Mouse (Mus musculus): ENCODE measurements around the gene Zscan26. TPM values are rescaled to one million over a fixed set of nuclear protein-coding genes. Genes with fewer than 3 reads are reported as not detected.
"Not testable (repeated sequence)": the region's sequence is repeated elsewhere in the genome, so short reads cannot be mapped to it uniquely, and the experiment has no call there.

Gene Zscan26
- 10 to 100 TPM; 43.8 to 58.5 TPM for total RNA-seq (2021)

- intact Hi-C loops (cut with DNase I) = loop anchor here (2.0 kb wide), 3 partner anchors 45 to 91 kb away; partner anchors contain the start of gene Zscan12
- peak; percentile 86 to 87 for DNase-seq (ENCODE audit: low spot score in 2 of 2)
Measured at GRCm38 (mm10) chr13:21453449-21453848, at the start of gene Zscan26. Gene Zscan26, minus strand, starts transcription at chr13:21453730.

DNA sequence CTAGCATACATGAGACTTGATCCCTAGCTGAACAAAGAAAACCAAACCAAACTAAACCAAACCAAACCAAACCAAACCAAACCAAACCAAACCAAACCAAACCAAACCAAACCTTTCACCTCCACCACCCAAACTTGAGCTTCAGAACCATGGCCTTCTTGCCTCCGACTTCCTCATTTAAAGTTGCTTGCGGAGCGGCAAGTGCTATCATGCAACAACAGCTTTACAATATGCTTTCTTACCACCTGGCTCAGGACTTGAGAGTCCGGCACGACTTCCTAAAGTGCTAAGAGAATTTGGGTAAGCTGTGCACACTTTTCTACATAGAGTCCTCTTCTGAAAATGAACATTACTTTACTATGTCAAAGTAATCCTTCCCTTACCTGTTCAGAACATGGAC, 48.8 kb upstream of the Zscan26 start:
- intact Hi-C loops (cut with DNase I) = no loop called here
- no peak for DNase-seq (ENCODE audit: low spot score in 2 of 2)

DNA sequence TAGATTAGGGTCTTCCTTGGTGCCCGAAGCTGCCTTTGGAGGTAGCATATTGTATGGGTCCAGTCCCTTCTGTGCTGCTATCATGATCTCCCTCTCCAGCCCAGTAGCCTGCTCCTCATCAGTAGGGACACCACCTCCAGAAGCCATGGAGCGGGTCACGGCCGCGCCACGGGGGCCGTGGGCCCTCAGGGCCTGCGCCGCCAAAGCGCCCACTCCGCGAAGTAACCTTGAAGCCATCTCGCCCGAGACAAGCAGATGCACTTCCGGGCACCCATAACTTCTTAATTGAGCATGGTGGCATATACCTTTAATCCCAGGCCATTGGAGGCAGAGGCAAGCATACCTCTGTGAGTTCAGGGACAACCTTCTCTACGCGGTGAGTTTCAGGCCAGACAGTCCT, 47.7 kb upstream of the Zscan26 start, which contains the start of gene Gm11273:
Gene Gm11273 (minus strand): TSS at position 237 of the 400 bp plus-strand sequence.
- DNase-seq (ENCODE audit: low spot score in 2 of 2); intact Hi-C loops (cut with DNase I): not testable (repeated sequence)

DNA sequence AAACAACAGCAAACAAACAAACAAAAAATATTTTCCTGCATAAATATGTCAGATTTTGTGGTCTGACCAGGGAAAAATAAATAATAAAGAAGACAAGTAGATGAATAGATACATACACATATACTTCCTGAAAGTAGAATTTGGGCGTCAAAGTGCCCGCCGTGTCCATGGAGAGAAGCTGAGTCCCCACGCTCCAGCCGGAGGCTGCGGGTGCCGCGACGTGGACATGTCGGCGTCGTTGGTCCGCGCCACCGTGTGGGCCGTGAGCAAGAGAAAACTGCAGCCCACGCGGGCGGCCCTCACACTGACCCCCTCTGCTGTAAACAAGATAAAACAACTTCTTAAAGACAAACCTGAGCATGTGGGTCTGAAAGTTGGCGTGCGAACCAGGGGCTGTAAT, 41.5 kb upstream of the Zscan26 start, which contains the start of gene AK157302:
Gene AK157302 (plus strand): TSS at position 144 of the 400 bp plus-strand sequence.
- intact Hi-C loops (cut with DNase I) = no loop called here
- no peak for DNase-seq (ENCODE audit: low spot score in 2 of 2)

- no peak for DNase-seq (ENCODE audit: low spot score in 2 of 2)
- intact Hi-C loops (cut with DNase I) = no loop called here
Measured at GRCm38 (mm10) chr13:21492847-21493246, 39.3 kb upstream of the Zscan26 start.

- DNase-seq (ENCODE audit: low spot score in 2 of 2) = no peak
- intact Hi-C loops (cut with DNase I) = no loop called here
Measured at GRCm38 (mm10) chr13:21486881-21487280, 33.4 kb upstream of the Zscan26 start.

- peak; percentile 77 to 80 for DNase-seq (ENCODE audit: low spot score in 2 of 2)
- intact Hi-C loops (cut with DNase I) = loop anchor here (2.0 kb wide), 2 partner anchors 52 to 76 kb away; partner anchors contain the start of genes Zkscan3 and Zkscan8
Measured at GRCm38 (mm10) chr13:21478759-21479670, 25.5 kb upstream of the Zscan26 start, which contains the start of the genes Zkscan4 and Gm10065. Gene Zkscan4, plus strand, starts transcription at chr13:21478907. Gene Gm10065, minus strand, starts transcription at chr13:21479441.

- intact Hi-C loops (cut with DNase I) = no loop called here
- DNase-seq (ENCODE audit: low spot score in 2 of 2) = no peak
Measured at GRCm38 (mm10) chr13:21472427-21472826, 18.9 kb upstream of the Zscan26 start.

DNA sequence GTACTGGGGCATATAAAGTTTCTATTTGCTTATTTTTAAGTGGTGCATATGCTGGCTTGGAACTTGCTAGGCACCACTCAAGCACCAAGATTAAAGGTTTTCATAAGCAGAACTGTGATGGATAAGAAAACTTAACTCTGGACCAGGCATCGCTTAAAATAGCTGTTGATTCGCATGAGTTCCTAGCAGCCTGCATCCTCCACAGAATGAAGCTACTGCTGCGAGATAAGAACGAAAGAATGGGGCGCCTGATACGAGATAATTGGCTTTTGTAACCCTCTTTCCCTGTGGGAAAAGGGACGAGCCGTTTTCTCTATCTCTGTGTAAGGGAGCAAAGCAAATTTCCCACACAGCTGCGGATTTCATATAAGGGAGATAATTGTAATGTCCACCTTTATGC, 15.6 kb upstream of the Zscan26 start:
- intact Hi-C loops (cut with DNase I) = no loop called here

GRCm38 (mm10) chr13:21468061-21469019, 14.8 kb upstream of the Zscan26 start, which contains the start of gene Nkapl:
Gene Nkapl, minus strand, starts transcription at chr13:21468509.
- intact Hi-C loops (cut with DNase I) = no loop called here
- DNase-seq (ENCODE audit: low spot score in 2 of 2) = peak; percentile 76 to 80

More for the DNA sequence above, 15.6 kb upstream of the Zscan26 start:
- DNase-seq (ENCODE audit: low spot score in 2 of 2) = no peak

DNA sequence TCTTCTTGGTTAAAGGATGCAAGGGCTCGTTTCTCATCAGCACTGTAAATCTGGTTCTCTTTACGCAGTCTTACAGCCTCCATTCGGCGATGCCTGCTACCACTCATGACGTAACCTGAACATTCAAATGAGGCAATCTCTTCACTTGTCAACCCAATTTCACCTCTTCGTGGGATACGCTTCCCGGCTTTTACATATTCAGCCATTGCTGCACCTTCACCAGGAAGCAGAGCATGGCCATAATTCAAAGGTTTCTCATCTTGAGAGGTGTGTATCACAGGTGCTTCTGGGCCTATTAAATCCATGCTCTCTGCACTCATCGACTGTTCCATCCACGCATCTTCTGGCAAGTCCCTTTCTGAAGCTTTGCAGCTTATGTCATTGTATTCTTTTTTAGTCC, 13.8 kb upstream of the Zscan26 start:
- DNase-seq (ENCODE audit: low spot score in 2 of 2) = no peak
- intact Hi-C loops (cut with DNase I) = no loop called here

DNA sequence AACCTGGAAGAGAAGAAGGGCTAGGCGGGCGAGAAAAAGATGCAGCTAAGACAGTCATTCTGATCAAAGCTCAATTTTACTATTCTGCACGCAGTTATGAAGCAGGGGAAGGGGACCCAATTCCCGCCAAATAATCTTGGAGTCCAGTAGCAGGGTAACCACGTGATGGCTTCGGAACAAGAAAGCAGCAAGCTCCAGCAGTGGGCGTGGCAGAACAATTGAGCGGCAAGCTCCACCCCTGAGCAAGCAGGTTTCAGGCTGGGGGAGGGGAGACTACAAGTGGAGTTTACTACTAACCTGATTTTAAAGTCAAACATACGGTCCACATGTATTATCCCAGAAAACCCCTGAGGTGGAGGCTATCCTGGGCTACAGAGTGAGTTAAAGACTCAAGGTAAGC, 9.0 kb upstream of the Zscan26 start:
- intact Hi-C loops (cut with DNase I); DNase-seq (ENCODE audit: low spot score in 2 of 2): not testable (repeated sequence)

DNA sequence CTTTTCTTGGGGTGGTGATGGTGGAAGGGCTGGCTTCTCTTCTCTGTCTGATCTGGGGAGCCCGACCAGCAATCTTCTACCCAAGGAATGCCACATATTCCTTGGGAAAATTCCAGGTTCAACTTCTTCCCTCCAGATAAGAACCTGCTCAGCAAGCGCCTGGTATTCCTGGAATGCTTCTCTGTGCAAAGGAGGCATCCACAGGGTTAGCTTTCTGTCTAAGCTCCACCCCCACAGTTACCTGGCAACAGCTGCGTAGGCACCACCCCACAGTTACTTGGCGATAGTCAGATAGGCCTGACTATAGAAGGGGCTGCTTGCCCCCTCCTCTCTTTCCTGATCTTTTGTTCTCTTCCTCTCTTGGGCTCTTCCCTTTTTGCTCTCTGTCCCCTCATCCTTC, 2.8 kb upstream of the Zscan26 start:
- intact Hi-C loops (cut with DNase I) = no loop called here

GRCm38 (mm10) chr13:21454133-21454532, 603 bp upstream of the Zscan26 start:
- intact Hi-C loops (cut with DNase I) = no loop called here

More for the DNA sequence above, 2.8 kb upstream of the Zscan26 start:
- no peak for DNase-seq (ENCODE audit: low spot score in 2 of 2)

DNA sequence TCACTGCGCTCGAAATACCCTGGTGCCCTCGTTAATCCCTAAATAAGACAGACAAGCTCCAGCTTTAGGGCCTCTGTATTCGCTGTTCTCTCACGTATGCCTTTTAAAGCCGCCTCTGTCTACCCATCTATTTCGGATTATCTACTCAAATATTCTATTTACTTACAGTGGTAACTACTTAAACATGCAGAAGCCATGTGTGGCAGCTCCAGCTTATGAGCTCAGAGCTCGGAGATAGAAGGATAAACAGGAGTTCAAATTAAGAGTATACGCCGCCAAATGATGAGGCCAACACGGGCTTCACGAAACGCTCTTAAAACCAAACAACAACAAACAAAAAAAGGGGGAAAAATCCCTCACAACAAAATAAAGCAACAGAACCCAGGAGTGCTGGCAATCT, 488 bp downstream of the Zscan26 start:
- intact Hi-C loops (cut with DNase I) = loop anchor here (2.0 kb wide), 3 partner anchors 44 to 90 kb away; partner anchors contain the start of gene Zscan12
- no peak for DNase-seq (ENCODE audit: low spot score in 2 of 2)

More at GRCm38 (mm10) chr13:21454133-21454532, 603 bp upstream of the Zscan26 start:
- no peak for DNase-seq (ENCODE audit: low spot score in 2 of 2)

- intact Hi-C loops (cut with DNase I) = no loop called here
- no peak for DNase-seq (ENCODE audit: low spot score in 2 of 2)
Measured at GRCm38 (mm10) chr13:21447856-21448614, 5.5 kb downstream of the Zscan26 start.

GRCm38 (mm10) chr13:21446796-21447195, 6.7 kb downstream of the Zscan26 start:
- intact Hi-C loops (cut with DNase I) = no loop called here
- DNase-seq (ENCODE audit: low spot score in 2 of 2) = no peak

- no peak for DNase-seq (ENCODE audit: low spot score in 2 of 2)
Measured at GRCm38 (mm10) chr13:21441207-21441572, 12.3 kb downstream of the Zscan26 start.

More at GRCm38 (mm10) chr13:21441207-21441572, 12.3 kb downstream of the Zscan26 start:
- intact Hi-C loops (cut with DNase I) = no loop called here
